Mouse (Mus musculus): Measurements from ENCODE around the gene Yars.

DNA sequence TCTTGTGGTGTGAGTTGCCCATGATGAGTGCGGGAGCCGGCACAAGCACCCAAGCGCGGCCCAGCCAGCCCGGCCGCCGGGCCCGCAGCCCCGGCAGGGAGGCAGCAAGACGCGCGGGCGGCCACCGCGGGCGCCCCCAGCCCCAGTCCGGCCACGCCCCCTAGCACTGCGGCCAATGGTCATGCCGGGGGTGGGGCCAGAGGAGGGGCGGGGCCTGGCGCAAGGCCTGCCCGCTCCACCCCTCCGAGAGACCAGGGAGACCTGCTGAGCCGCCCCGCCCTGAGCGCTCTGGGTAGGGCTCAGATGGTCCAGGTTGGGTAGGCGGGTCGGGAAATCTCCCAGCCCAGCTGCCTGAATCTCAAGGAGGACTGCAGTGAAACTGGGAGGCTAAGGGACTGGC, 49.5 kb downstream of the Yars start:
- no peak for TF ChIP-seq POLR2A (IDR thresholded peaks at IDR 0.05; ENCODE audit: insufficient read depth, low read depth, low read length)
- no peak for TF ChIP-seq CTCF (IDR thresholded peaks at IDR 0.05; ENCODE audit: insufficient read depth, low read depth, low read length)
